Mouse (Mus musculus): ENCODE measurements around the gene Tmem50b.
"Not testable (repeated sequence)": the region's sequence is repeated elsewhere in the genome, so short reads cannot be mapped to it uniquely, and the experiment has no call there.

Gene Tmem50b

DNA sequence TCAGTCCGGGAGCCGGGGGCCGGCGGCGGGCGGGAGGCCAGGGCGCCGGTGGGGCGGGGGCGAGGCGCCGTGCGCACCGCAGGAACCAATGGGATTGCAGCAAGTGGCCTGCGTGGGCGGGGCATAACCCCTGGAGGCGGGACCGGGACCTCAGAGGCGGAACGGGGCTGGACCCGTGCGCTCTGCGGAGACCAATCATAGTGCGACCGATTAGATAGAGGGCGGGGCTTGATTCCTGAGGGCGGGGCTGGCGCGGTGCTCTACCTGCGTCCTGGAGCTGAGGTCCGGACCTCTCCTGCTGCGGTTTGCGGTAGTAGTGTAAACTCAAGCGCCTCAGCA, at the start of gene Tmem50b:
Gene Tmem50b, minus strand, starts transcription at position 129 of the 339 bp plus-strand sequence.
- in situ Hi-C loops (cut with MboI, MseI) = loop anchor here (25.0 kb wide), 1 partner anchor 235 kb away; the partner anchor contains the start of gene Ifnar2

DNA sequence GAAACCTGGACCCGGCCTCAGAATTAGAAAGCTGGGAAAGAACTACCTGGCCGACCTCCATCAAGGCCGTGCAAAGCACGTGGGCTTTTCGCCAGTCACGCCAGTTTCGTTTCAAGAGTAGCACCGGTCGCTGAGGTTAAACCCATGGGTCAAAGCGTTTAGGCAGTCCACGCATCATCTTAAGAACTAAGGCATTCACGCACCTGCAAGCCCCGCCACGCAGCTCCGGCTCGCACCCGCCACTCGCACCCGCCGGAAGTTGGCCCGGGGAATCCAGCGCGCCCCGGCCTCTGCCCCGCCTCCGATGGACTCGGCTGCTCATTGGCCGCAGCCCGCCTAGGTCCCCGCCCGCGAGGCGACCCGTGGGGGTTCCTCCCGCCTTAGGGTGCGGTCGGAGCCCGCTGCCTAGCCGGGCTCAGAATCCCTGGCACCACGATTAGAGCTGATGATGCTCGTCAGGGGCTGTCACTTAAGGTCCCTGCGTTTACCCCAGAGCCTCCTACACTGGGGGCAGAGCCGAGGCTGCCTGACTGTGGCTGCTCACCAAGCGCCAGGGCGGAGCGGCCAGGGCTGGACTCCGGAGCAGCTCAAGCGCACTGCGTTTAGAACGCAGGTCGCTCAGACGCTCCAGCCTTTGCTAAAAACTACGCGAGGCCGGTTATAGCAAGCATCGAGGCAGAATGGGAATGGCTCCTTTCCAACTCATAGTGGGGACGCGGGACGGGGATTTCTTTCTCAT, 49.2 kb upstream of the Tmem50b start, which contains the start of gene Gart:
Gene Gart, minus strand, starts transcription at position 272 of the 739 bp plus-strand sequence.
- in situ Hi-C loops (cut with MboI, MseI) = no loop called here

- in situ Hi-C loops (cut with MboI, MseI) = no loop called here
Measured at GRCm38 (mm10) chr16:91645995-91646602, 48.5 kb upstream of the Tmem50b start.

- in situ Hi-C loops (cut with MboI, MseI) = not testable (repeated sequence)
Measured at GRCm38 (mm10) chr16:91645420-91645819, 47.8 kb upstream of the Tmem50b start.

- in situ Hi-C loops (cut with MboI, MseI) = no loop called here
Measured at GRCm38 (mm10) chr16:91644901-91645300, 47.3 kb upstream of the Tmem50b start.

DNA sequence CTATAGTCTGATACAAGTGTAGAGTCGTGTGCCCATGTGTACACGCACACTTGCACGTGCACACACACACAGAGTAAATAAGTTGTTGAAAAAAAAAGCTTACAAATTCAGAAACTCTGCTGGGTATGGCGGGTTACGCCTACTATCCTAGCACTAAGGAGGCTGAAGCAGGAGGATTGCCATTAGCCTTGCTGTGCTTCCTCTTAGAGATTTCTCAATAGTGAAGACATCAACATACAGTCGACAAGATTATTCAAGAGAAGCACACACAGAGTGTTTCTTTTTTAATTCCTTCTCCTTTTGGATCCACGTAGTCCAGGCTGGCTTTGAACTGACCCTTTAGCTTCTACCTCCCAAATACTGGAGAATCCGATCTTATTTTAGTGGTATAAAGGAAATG, 42.6 kb upstream of the Tmem50b start:
- in situ Hi-C loops (cut with MboI, MseI) = no loop called here

- in situ Hi-C loops (cut with MboI, MseI) = loop anchor here (5.0 kb wide), 1 partner anchor 33 kb away; no protein-coding TSS in a partner anchor
Measured at GRCm38 (mm10) chr16:91639636-91640035, 42.0 kb upstream of the Tmem50b start.

DNA sequence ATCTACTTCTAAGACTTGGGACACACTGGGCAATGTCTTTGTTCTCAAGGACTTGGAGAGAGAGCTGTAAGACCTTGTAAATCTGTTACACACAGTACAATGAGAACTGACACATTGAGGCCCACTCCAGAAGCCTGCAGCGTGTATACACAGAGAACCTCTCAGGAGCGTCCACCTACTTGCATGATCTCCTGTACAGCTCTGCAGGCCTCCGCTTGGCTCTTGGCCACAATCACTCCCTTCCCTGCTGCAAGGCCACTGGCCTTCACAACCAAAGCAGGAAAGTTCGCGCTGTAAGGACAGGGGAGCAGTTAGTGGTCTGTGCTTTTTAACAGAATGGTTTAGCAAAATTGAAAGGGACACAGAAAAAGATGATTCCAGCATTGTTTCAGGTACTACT, 41.6 kb upstream of the Tmem50b start:
- in situ Hi-C loops (cut with MboI, MseI) = loop anchor here (5.0 kb wide), 1 partner anchor 33 kb away; no protein-coding TSS in a partner anchor

DNA sequence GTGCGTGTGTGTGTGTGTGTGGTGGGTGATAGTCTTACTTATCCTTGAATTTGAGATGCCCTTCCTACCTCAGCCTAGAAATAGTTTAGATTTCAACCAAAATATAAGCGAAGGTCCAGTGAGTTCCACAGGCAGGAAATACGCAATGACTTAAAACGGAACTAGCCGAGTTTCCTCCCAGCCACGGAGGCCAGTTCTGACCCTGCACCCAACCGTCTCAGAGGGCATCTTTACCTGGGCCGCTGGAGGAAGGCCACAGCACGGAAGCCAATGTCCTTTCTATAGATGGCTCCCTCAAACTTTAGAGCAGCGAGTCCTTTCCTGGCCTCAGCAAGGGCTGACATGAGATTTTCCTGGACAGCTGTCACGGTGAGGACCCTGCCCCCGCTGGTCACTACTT, 36.0 kb upstream of the Tmem50b start:
- in situ Hi-C loops (cut with MboI, MseI) = no loop called here

DNA sequence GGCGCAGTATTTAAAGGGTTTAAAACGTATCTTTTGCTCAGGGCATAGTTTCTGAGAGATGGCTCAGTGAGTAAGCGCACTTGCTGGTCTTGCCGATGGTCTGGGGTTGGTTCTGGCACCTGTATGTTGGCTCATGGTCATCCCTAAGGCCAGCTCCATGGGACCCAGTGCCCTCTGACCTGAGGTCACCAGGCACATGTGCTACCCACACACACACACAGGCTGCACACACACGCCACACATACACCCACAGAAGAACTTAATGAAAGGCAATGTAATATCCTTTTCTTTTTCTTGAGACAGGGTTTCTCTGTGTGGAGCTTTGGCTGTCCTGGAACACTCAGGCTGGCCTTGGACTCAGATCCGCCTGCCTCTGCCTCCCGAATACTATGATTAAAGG, 35.3 kb upstream of the Tmem50b start:
- in situ Hi-C loops (cut with MboI, MseI) = no loop called here

GRCm38 (mm10) chr16:91632439-91632838, 34.8 kb upstream of the Tmem50b start:
- in situ Hi-C loops (cut with MboI, MseI) = no loop called here

GRCm38 (mm10) chr16:91630584-91630983, 33.0 kb upstream of the Tmem50b start:
- in situ Hi-C loops (cut with MboI, MseI) = no loop called here

DNA sequence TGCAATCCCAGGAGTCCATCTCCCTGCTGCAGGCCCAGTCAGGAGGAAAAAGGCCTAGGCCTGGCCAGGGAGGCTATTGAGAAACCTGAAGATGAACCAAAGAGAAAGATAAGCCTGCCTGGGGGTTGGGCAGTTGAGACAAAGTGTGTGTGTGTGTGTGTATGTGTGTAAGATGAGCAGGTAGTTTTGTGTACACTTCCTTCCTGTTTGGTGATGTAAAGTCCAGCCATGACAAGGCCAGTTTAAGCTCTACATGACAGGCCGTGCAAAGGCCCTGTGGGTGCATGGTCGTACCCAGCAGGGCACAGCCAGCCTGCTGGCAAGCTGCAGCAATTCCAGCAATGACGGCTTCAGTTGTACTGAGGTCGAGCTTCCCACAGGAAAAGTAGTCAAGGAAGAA, 32.1 kb upstream of the Tmem50b start:
- in situ Hi-C loops (cut with MboI, MseI) = loop anchor here (5.0 kb wide), 1 partner anchor 62 kb away; no protein-coding TSS in a partner anchor

GRCm38 (mm10) chr16:91628673-91629072, 31.1 kb upstream of the Tmem50b start:
- in situ Hi-C loops (cut with MboI, MseI) = loop anchor here (5.0 kb wide), 1 partner anchor 61 kb away; no protein-coding TSS in a partner anchor

GRCm38 (mm10) chr16:91627831-91628230, 30.2 kb upstream of the Tmem50b start:
- in situ Hi-C loops (cut with MboI, MseI) = loop anchor here (5.0 kb wide), 1 partner anchor 61 kb away; no protein-coding TSS in a partner anchor

DNA sequence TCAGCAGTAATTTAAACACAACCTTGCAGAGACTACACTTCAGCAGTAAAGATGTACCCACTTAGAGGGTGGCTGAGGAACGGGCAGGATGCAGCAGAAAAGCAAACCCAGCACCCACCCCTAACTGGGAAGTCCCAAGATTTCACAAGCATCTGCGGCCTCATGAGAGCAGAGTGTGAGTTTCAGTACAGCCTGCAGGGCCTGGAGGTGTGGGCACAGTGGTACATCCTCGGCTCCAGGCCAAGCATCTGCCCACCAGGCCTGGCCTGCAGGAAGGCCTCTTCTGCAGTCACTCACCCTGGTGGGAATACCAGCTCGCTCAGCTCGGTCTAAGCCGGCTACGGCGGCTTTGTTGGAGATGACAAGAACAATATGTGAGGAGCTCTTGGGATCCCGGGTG, 25.5 kb upstream of the Tmem50b start:
- in situ Hi-C loops (cut with MboI, MseI) = loop anchor here (25.0 kb wide), 1 partner anchor 811 kb away; the partner anchor contains the start of gene Urb1

GRCm38 (mm10) chr16:91620991-91621390, 23.4 kb upstream of the Tmem50b start:
- in situ Hi-C loops (cut with MboI, MseI) = loop anchor here (25.0 kb wide), 1 partner anchor 809 kb away; the partner anchor contains the start of gene Urb1

- in situ Hi-C loops (cut with MboI, MseI) = loop anchor here (25.0 kb wide), 1 partner anchor 808 kb away; the partner anchor contains the start of gene Urb1
Measured at GRCm38 (mm10) chr16:91620185-91620584, 22.6 kb upstream of the Tmem50b start.

DNA sequence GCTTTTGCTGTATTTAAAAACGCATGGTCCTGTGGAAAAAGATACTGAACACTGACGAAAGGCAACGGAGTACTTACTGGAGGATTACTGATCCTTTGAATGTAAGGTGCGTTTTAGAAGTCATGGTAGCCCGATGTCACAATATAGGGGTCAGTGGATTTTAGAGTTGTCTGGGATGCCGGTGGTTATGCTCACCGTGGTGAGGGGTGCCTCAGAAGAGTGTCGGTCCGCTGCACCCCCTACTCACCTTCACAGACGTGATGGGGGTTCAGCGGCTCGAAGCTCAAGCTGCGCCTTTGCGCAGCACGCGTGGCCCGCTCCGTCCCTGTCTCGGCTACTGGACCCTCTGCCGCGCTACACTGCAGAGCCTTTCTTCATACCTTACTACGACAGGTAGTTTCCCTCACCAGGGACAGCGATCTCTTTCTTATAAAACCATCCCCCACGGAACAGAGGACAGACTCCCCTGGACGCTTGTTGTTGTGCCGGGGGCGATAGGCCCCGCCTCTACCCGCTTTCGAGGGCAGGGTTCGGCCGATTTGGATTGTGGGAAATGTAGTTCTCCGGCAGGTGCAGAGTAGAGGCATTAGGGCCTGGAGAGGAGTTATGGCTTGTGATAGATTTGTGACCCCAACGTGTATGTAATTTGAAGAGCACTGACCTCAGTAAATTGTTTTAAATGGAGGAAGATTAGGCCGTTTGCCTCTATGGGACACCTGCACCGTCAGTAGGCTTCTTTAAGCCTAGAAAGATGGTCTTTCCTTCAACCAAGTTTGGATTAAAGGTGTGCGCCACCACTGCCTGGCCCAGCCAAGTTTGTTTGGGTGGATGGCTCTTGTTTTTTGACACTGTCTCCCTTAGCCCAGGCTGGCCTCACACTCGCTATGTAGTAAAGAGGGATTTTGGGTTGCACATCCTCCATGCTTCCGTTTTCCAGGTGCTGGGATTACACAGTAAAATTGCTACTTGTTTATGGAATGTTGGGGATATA, 21.2 kb upstream of the Tmem50b start, which contains the start of gene Dnajc28:
Gene Dnajc28, minus strand, starts transcription at position 516 of the 991 bp plus-strand sequence.
- in situ Hi-C loops (cut with MboI, MseI) = loop anchor here (25.0 kb wide), 1 partner anchor 807 kb away; the partner anchor contains the start of gene Urb1

GRCm38 (mm10) chr16:91614552-91614951, 17.0 kb upstream of the Tmem50b start:
- in situ Hi-C loops (cut with MboI, MseI) = loop anchor here (25.0 kb wide), 1 partner anchor 802 kb away; the partner anchor contains the start of gene Urb1

DNA sequence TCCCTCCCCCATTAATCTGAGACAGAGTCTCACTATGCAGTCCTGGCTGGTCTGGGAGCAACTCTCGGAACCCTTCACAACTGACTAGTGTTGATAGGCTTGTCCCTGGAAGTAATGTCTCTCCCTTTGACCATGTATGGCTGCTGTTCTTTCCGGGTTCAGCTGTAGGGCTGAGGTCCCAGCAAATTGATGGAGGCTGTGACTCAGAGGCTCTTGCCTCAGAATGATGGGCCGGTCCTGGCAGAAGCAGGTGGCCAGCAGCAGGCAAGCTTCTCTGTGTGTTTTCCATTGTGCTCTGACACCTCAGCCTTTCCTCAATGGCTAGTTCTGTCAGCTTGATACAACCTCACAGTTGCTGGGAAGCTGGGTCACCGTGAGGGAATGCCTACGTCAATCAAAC, 14.9 kb upstream of the Tmem50b start:
- in situ Hi-C loops (cut with MboI, MseI) = loop anchor here (25.0 kb wide), 1 partner anchor 800 kb away; the partner anchor contains the start of gene Urb1
